Mouse (Mus musculus): ENCODE measurements around the gene Fyn. TPM values are rescaled to one million over a fixed set of nuclear protein-coding genes. Genes with fewer than 3 reads are reported as not detected.

Fyn gene
- total RNA-seq, 2 experiments from 2014 or later: 128 to 136 TPM

- no peak for DNase-seq (ENCODE audit: low spot score in 2 of 2)
- intact Hi-C loops (cut with DNase I): no loop called here
Observed at GRCm38 (mm10) chr10:39572050-39572671, 203.5 kb downstream of the Fyn start.

GRCm38 (mm10) chr10:39572672-39573051, 204.0 kb downstream of the Fyn start:
- DNase-seq (ENCODE audit: low spot score in 2 of 2): peak; percentile 50 to 85
- intact Hi-C loops (cut with DNase I): no loop called here

DNA sequence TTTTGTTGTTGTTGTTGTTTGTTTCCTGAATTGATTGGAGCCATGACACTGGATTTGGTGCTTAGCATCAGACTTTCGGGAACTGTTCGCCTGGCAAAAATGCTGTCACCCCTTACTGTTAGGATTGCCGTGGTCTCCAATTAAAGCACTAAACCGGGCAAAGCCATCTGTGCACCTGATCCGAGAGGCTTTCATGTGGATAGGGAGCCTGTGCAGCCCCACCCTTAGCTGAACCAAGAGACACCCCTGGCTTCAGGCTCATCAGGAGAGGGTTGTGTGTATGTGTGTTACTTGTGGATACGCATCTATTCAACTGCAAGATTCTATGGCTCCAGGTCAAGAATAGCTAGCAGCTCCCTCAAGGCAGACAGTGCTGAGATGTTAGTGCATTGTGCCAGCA, 207.8 kb downstream of the Fyn start:
- intact Hi-C loops (cut with DNase I): no loop called here

DNA sequence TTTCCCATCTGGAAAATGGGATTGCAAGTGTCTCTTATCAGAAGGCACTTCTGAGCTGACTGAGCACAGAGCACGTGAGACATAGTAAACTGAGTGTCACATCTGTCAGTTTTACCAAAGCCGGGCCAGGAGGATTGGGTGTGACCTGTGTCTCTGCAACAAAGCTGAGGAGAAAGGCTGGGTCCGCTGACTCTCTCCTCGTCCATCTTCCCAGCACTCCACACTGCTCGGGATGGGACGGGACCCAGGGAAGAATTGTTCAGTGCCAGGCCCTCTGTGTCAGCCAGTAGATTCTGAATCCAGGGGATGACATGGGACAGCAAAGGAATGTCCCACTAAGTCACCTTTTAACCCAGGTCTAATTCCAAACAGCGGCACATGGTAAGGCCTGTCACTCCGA, 211.8 kb downstream of the Fyn start:
- intact Hi-C loops (cut with DNase I): no loop called here
- DNase-seq (ENCODE audit: low spot score in 2 of 2): no peak

More for the DNA sequence above, 207.8 kb downstream of the Fyn start:
- no peak for DNase-seq (ENCODE audit: low spot score in 2 of 2)

- intact Hi-C loops (cut with DNase I): no loop called here
Observed at GRCm38 (mm10) chr10:39582385-39582784, 213.7 kb downstream of the Fyn start.

GRCm38 (mm10) chr10:39583718-39584117, 215.1 kb downstream of the Fyn start:
- intact Hi-C loops (cut with DNase I): no loop called here
- DNase-seq (ENCODE audit: low spot score in 2 of 2): peak in 1 of 2 experiments; percentile 85

More at GRCm38 (mm10) chr10:39582385-39582784, 213.7 kb downstream of the Fyn start:
- no peak for DNase-seq (ENCODE audit: low spot score in 2 of 2)

- peak in 1 of 2 experiments; percentile 30 for DNase-seq (ENCODE audit: low spot score in 2 of 2)
- intact Hi-C loops (cut with DNase I): no loop called here
Observed at GRCm38 (mm10) chr10:39587290-39587925, 218.8 kb downstream of the Fyn start.

DNA sequence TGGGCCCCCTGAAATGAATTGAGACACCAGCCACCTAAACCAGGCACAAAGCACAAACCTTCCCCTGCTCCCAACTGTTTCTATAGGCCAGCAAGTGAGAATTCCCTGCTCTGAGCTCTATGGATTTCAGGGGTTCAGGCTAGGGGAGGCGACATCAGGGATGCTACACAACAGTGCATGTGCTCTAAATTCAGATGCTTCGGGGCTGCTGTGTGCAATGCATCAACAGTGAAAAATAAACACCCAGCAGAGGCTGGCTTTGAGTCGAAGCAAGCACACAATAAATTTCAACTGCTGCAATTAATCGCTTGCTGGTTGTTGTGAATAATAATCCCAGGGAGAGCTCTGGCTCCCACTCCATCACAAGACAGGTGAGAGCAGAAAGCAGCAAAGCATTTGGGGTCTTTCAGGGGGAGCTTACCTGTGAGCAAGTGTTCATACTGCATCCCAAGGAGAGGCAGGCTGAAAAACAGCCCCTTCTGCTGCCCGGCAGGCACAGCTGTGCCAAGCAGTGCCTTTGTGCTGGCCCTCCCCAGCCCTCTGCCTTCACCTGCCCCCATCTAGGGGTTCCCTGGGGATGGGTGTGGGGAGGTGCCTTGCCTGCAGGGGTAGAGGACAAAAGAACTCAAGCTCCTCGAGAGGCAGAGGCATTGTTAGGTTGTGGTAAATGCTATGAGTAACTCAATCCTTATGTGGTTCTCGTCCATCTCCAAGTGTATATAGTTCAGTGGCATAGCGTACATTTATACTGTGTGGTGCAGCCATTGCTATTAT, 219.5 kb downstream of the Fyn start:
- DNase-seq (ENCODE audit: low spot score in 2 of 2): no peak
- intact Hi-C loops (cut with DNase I): no loop called here

GRCm38 (mm10) chr10:39589765-39590546, 221.3 kb downstream of the Fyn start:
- intact Hi-C loops (cut with DNase I): no loop called here
- DNase-seq (ENCODE audit: low spot score in 2 of 2): no peak

DNA sequence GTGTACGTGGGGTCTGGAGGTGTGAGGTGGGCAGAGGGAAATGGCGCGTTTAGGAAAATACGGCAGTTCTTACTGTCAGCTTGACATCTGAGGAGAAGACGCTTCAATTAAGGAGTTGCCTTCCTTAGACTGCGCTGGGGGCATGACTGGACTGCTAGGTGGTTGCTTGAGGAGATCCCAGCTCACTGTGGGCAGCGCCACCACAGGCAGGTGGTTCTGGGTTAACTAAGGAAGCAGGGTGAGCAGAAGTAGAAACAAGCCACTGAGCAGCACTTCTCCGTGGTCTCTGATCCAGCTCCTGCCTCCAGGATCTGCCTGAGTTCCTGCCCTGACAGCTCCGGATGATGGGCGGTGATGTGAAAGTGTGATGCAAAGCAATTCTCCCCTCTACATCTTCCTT, 222.0 kb downstream of the Fyn start:
- intact Hi-C loops (cut with DNase I): no loop called here
- DNase-seq (ENCODE audit: low spot score in 2 of 2): no peak

- no peak for DNase-seq (ENCODE audit: low spot score in 2 of 2)
- intact Hi-C loops (cut with DNase I): no loop called here
Observed at GRCm38 (mm10) chr10:39592501-39592900, 223.8 kb downstream of the Fyn start.

DNA sequence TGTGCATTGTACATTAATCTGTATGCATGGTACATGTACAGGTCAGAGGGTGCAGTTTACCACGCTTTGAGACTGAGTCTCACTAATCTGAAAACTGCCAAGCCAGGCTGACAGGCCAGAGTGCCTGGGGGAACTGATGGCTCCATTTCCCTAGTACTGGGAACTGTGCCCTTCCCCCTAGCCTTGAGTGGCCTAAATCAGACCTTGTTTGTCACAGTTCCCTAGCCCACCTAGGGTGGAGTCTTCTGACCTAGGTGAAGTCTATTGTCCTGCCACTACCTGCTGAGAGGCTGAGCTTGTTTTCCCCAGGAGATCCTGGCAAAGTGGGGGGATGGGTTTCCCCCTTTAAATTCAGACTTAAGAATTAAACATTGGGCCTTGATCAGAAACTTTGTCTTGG, 226.1 kb downstream of the Fyn start:
- DNase-seq (ENCODE audit: low spot score in 2 of 2): no peak
- intact Hi-C loops (cut with DNase I): no loop called here

GRCm38 (mm10) chr10:39595862-39596261, 227.2 kb downstream of the Fyn start:
- DNase-seq (ENCODE audit: low spot score in 2 of 2): no peak
- intact Hi-C loops (cut with DNase I): no loop called here

- no peak for DNase-seq (ENCODE audit: low spot score in 2 of 2)
- intact Hi-C loops (cut with DNase I): no loop called here
Observed at GRCm38 (mm10) chr10:39597116-39597791, 228.6 kb downstream of the Fyn start.

DNA sequence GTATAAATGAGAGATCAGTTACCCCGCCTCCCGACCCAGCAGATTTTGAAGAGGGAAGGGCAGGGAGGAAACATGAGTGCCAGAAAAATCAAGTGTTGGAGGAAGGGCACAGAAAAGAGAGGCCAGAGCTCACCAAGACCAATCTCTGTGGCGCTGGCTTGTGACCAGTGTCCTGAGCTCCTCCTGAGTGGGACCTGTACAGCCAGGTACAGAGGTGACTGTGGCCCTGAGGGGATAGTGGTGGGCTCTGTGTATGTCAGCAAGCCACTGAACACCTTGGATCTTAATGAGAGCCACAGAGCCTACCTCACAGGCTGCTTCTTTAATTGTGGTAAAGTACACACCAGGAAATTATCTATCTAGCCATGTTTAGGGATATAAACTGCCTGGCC, 229.1 kb downstream of the Fyn start:
- no peak for DNase-seq (ENCODE audit: low spot score in 2 of 2)
- intact Hi-C loops (cut with DNase I): no loop called here

DNA sequence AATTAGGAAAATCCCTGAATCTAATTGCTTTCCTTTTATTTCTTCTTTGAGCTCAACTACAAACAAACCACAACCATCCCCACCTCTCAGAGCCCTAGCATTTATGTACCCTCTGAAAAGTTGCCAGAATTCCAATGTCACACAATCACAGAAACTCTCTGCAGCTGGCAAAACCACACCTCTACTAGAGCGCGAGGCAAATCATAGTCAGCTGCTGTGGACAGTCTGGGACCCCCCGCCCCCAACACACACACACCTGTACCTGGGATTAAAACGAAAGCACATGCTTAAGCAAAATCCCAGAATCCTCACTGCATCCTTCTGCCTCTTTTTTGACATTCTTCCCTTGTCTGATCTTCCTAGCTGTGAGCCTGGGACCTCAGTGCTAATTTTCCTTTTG, 230.9 kb downstream of the Fyn start:
- DNase-seq (ENCODE audit: low spot score in 2 of 2): no peak
- intact Hi-C loops (cut with DNase I): no loop called here

- no peak for DNase-seq (ENCODE audit: low spot score in 2 of 2)
- intact Hi-C loops (cut with DNase I): no loop called here
Observed at GRCm38 (mm10) chr10:39600115-39600514, 231.5 kb downstream of the Fyn start.

GRCm38 (mm10) chr10:39601068-39601467, 232.4 kb downstream of the Fyn start:
- DNase-seq (ENCODE audit: low spot score in 2 of 2): no peak
- intact Hi-C loops (cut with DNase I): no loop called here

GRCm38 (mm10) chr10:39606434-39606833, 237.8 kb downstream of the Fyn start:
- no peak for DNase-seq (ENCODE audit: low spot score in 2 of 2)
- intact Hi-C loops (cut with DNase I): no loop called here

GRCm38 (mm10) chr10:39611234-39611633, 242.6 kb downstream of the Fyn start:
- intact Hi-C loops (cut with DNase I): no loop called here
- DNase-seq (ENCODE audit: low spot score in 2 of 2): no peak

All from left cerebral cortex, postnatal 25 days (tissue).